Mouse (Mus musculus) liver, embryonic 14.5 days (tissue): Measurements from ENCODE around the gene Kcnq2. TPM values are rescaled to one million over a fixed set of nuclear protein-coding genes. Genes with fewer than 3 reads are reported as not detected.

Source experiments
- ATAC-seq: fragments of 200-750 bp; cut with Nextera tagmentation; 2 replicates; pipeline ENCODE4 v1.8.0; 2017; ENCODE audit warnings: moderate number of reproducible peaks, mild to moderate bottlenecking, moderate library complexity; ENCODE audit not compliant: insufficient read depth
- DNase-seq, 3 experiments: peaks; one replicate each; pipeline ENCODE4 v3.0.0-alpha.2; 2012 to 2013; ENCODE audit warnings: low read depth in 3 of 3, low spot score in 3 of 3
- H3K27ac ChIP-seq: fragments of 300-500 bp; sonication (generic); 2 replicates; pipeline ENCODE4 v1.5.1; 2014; ENCODE audit warnings: moderate library complexity, mild to moderate bottlenecking, control low read depth, inconsistent platforms
- H3K27me3 ChIP-seq: fragments of 300-500 bp; sonication (generic); 2 replicates; pipeline ENCODE4 v1.6.1; 2014; ENCODE audit warnings: mild to moderate bottlenecking, low read length, moderate library complexity; ENCODE audit not compliant: control insufficient read depth, insufficient read depth
- H3K36me3 ChIP-seq: fragments of 300-500 bp; sonication (generic); replicated peaks from 2 replicates; pipeline ENCODE4 v1.6.1; 2014; ENCODE audit warnings: low read depth; ENCODE audit not compliant: control insufficient read depth, insufficient read depth
- H3K4me1 ChIP-seq, 2 experiments: fragments of 200-500 bp in 1 of 2; fragments of 300-500 bp in 1 of 2; sonication (generic) in 1 of 2; replicated peaks; 2 replicates each; pipeline ENCODE4 v1.6.1; 2012 to 2014; ENCODE audit warnings: antibody characterized with exemption in 1 of 2, inconsistent platforms in 1 of 2, low read length in 1 of 2; ENCODE audit not compliant: control insufficient read depth in 2 of 2, insufficient read depth in 2 of 2
- H3K4me2 ChIP-seq: fragments of 300-500 bp; sonication (generic); 2 replicates; pipeline ENCODE4 v1.6.1; 2014; ENCODE audit warnings: low read depth, mild to moderate bottlenecking, control low read depth, moderate library complexity
- H3K4me3 ChIP-seq, 2 experiments: fragments of 200-500 bp in 1 of 2; fragments of 300-500 bp in 1 of 2; sonication (generic) in 1 of 2; 2 replicates each; pipeline ENCODE4 v1.5.1; 2012 to 2014; ENCODE audit warnings: low read depth in 2 of 2, low read length in 2 of 2, mild to moderate bottlenecking in 2 of 2, control low read depth in 1 of 2, inconsistent platforms in 1 of 2, moderate library complexity in 1 of 2; ENCODE audit not compliant: insufficient read depth in 1 of 2
- H3K9ac ChIP-seq: fragments of 300-500 bp; sonication (generic); replicated peaks from 2 replicates; pipeline ENCODE4 v1.6.1; 2014; ENCODE audit warnings: mild to moderate bottlenecking, control low read depth, moderate library complexity
- H3K9me3 ChIP-seq: fragments of 300-500 bp; sonication (generic); 2 replicates; pipeline ENCODE4 v1.6.1; 2016; ENCODE audit warnings: low read length, mixed read lengths; ENCODE audit not compliant: control insufficient read depth
- CTCF ChIP-seq: IDR thresholded peaks from 2 replicates; pipeline ENCODE4 v1.5.1; 2016; ENCODE audit warnings: antibody characterized with exemption, low read depth, control low read depth
- EP300 ChIP-seq: IDR thresholded peaks from 2 replicates; pipeline ENCODE4 v1.6.1; 2016; ENCODE audit warnings: antibody characterized with exemption, low read depth
- WGBS: fragments of 180-500 bp; shearing (Covaris S2); extraction: QIAGEN DNeasy Blood & Tissue Kit; methylation state at CpG from one replicate; pipeline ENCODE4 v1.1.7; 2014; ENCODE audit not compliant: insufficient replicate concordance; 5-methylcytosine and 5-hydroxymethylcytosine counted together
- polyA plus RNA-seq, 2 experiments: library from polyadenylated mRNA; depleted of rRNA in 1 of 2; stranded (reverse) in 1 of 2; unstranded in 1 of 2; fragments of >200 nt; fragmentation: Nextera tagmentation in 1 of 2; extraction: Ambion mirVana in 1 of 2; gene quantifications; 2 replicates each; pipeline versions ENCODE4 v1.2.1 to v1.2.3; 2012 to 2014

The Kcnq2 gene
- polyA plus RNA-seq, 2 experiments = 0.06 TPM

DNA sequence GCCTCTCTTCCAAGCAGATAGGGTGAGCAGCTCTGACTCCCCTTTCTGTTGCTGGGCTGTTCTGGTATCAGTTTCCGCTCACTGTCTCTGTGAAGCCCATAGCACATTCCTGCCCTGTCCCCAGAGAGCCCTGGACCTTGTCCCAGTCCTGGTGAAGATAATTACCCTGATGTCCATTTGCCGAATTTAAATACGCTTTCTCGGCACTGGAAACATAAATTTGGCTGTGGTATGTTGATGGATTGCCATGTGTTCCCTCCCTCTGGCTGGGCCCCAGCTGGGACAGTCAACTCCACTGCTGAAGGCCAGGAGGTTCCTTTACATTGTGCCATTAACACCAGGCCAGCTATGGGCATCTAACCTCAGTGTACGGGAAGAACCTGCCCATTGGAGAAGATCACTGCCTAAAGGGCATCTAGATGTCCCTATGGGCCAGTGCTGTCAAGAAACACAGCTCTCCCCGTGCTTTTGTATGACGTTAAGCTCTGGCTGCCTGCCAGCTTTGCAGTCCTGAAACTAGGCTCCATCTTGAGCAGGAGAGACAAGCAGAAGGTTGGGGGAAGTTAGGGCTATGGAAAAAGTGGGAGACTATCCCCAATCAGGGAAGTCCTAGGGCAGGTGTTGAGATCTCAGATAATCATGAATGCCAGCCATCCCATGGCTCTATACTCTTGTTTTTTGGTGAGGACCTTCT, 86.7 kb downstream of the Kcnq2 start:
- TF ChIP-seq EP300 (no peak), CTCF (no peak)
- H3K9me3 ChIP-seq = no peaks in the 10 kb centered on the region

DNA sequence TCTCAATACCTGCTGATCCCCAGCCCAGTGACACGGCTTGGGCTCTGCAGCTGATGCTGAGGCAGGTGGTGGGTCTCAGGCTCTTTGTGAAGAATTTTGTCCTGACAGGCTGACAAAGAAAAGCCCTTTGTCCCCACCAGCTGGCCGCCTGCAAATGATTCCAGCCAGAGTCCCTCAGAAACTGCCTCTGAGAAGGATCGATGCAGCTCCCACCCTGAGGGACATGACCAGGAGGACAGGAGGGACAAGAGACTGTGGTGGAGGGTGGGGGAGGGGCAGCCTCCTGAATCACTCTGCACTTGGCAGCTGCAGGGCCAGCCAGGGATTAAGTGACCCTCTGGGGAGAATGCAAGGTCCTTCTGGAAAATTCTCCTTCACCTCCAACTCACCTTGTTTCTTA, 91.1 kb downstream of the Kcnq2 start:
- peaks cover 19% of the 10 kb centered on the region for H3K27me3 ChIP-seq
- H3K27ac ChIP-seq = no peak overlapping the region
- no peak overlapping the region for H3K4me3 ChIP-seq
- ATAC-seq (no peak), DNase-seq (no peak)
- H3K36me3 ChIP-seq = no peaks in the 10 kb centered on the region
- H3K9me3 ChIP-seq = no peaks in the 10 kb centered on the region
- H3K4me2 ChIP-seq = no peak overlapping the region
- 37% methylated on average over 3 of the region's 3 CpGs for WGBS
- no peak overlapping the region for H3K9ac ChIP-seq
- peaks cover 0 to 5% of the 10 kb centered on the region in 2 experiments; a peak in 2 of 4 replicates for H3K4me1 ChIP-seq
- TF ChIP-seq CTCF = no peak
- no peak for TF ChIP-seq EP300

More for the DNA sequence above, 86.7 kb downstream of the Kcnq2 start:
- WGBS = 53% methylated on average over 7 of the region's 7 CpGs
- no peak overlapping the region for H3K9ac ChIP-seq
- H3K4me1 ChIP-seq = no peaks in the 10 kb centered on the region
- H3K4me2 ChIP-seq = no peak overlapping the region
- DNase-seq (no peak), ATAC-seq (no peak)
- no peaks in the 10 kb centered on the region for H3K36me3 ChIP-seq
- no peak overlapping the region for H3K27ac ChIP-seq
- H3K4me3 ChIP-seq = no peak overlapping the region
- no peaks in the 10 kb centered on the region for H3K27me3 ChIP-seq

DNA sequence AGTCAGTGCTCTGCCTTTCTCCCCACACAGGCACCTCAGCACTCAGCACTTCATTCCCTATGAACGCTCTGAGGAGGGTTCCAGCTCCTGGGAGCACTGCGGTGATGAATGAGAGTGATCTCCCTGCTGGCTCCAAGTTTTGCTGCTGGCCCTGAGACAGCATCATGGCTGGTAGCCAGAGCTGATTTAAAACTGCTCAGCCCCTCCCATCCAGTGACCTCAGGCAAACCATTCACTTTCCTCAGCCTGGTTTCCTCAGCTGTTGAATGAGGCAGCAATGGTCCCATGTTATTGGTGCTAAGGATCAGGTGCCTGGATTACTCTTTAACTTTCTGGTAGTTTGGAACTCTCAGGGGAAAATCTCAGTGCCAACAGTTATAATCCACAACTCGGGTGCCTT, 91.7 kb downstream of the Kcnq2 start, which contains the start of gene Chrna4:
Gene Chrna4, minus strand, starts transcription at position 110 of the 400 bp plus-strand sequence.
- Histone ChIP-seq H3K27ac (no peak within 1 kb of the TSS), H3K4me1 (peaks cover 0 to 5% of the 10 kb centered on the region in 2 experiments; a peak in 2 of 4 replicates), H3K9ac (no peak within 1 kb of the TSS), H3K27me3 (peaks cover 25% of the 10 kb centered on the region), H3K9me3 (no peaks in the 10 kb centered on the region), H3K4me3 (no peak within 1 kb of the TSS), H3K4me2 (no peak within 1 kb of the TSS), H3K36me3 (no peaks in the 10 kb centered on the region)
- DNase-seq = no peak
- ATAC-seq = peak; percentile 16; the same call in 1 of the 2 replicates
- WGBS = 44% methylated on average over 3 of the region's 3 CpGs
- TF ChIP-seq CTCF (no peak), EP300 (no peak)

DNA sequence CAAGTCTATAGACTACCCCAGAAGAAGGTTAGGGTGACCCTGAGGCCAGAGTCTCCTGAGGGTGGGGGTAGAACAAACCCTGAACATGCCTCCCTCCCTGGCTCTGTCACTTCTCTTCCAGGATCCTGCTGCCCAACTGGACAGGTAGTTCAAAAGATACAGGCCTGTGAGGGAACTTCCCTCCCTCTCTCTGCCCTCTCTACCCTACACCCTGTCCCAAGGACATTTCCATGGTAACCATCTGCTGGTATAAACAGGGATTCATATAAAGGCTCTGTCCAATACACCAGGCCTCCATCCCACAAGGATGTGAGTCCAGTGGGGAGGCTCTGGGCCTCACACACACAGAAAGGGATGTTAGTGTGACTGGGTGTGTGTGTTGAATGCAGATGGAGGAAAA, 92.7 kb downstream of the Kcnq2 start:
- no peaks in the 10 kb centered on the region for H3K9me3 ChIP-seq
- no peak overlapping the region for H3K4me3 ChIP-seq
- TF ChIP-seq EP300 (no peak), CTCF (no peak)
- peaks cover 34% of the 10 kb centered on the region for H3K27me3 ChIP-seq
- ATAC-seq (no peak), DNase-seq (no peak)
- H3K36me3 ChIP-seq = no peaks in the 10 kb centered on the region
- H3K4me2 ChIP-seq = no peak overlapping the region
- no peak overlapping the region for H3K27ac ChIP-seq
- peaks cover 0 to 5% of the 10 kb centered on the region in 2 experiments; a peak in 2 of 4 replicates for H3K4me1 ChIP-seq
- no peak overlapping the region for H3K9ac ChIP-seq

DNA sequence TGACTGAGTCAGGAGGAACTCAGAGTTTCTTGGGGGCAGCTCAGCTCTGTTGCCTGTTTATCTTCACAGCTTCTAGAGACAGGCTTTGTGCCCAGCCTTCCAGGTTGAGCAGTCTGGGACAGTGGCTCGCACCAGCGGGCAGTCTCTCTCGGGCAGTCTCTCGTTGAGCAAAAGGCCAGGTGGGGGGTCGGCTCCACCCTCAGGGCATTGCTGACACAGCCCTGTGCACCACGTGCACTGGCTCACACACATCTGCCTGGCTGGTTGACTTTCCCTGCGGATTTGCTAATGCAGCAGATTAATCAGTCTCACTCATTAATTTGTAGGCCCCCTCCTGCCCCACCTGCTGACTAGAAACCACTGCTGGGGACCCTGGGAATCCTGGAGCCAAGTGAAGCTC, 93.2 kb downstream of the Kcnq2 start:
- ATAC-seq (no peak), DNase-seq (no peak)
- H3K9ac ChIP-seq = no peak overlapping the region
- H3K27me3 ChIP-seq = peaks cover 34% of the 10 kb centered on the region
- H3K4me2 ChIP-seq = no peak overlapping the region
- peaks cover 0 to 5% of the 10 kb centered on the region in 2 experiments; a peak in 2 of 4 replicates for H3K4me1 ChIP-seq
- no peak overlapping the region for H3K4me3 ChIP-seq
- WGBS = 13% methylated on average over 7 of the region's 7 CpGs
- no peaks in the 10 kb centered on the region for H3K36me3 ChIP-seq
- no peak overlapping the region for H3K27ac ChIP-seq
- TF ChIP-seq CTCF = no peak
- TF ChIP-seq EP300 = no peak
- no peaks in the 10 kb centered on the region for H3K9me3 ChIP-seq
